Mouse (Mus musculus): Measurements from ENCODE around the gene Prcc. TPM values are rescaled to one million over a fixed set of nuclear protein-coding genes. Genes with fewer than 3 reads are reported as not detected.

Prcc gene
- 10 to 100 TPM; 49.9 to 54.9 TPM for total RNA-seq (2021)
- long read RNA-seq, experiment 1, transcript Prcc-201 (7 exons, 2,099 nt): major isoform, 11 of 24 reads
- long read RNA-seq, experiment 1, partial matches to known transcripts: 11 of 24 reads
- long read RNA-seq, experiment 1, other reads (novel, unspliced or antisense): 2 of 24 reads
- long read RNA-seq, experiment 2, transcript Prcc-201 (7 exons, 2,099 nt): major isoform, 19 of 21 reads
- long read RNA-seq, experiment 2, partial matches to known transcripts: 2 of 21 reads
- long read RNA-seq, experiment 2, other reads (novel, unspliced or antisense): 0 of 21 reads

- peak; percentile 88 for DNase-seq
Measured at GRCm38 (mm10) chr3:87885281-87886003, at the start of gene Prcc. TSS of gene Prcc (minus strand) at chr3:87885608.

- no peak for DNase-seq
Measured at GRCm38 (mm10) chr3:87935201-87935600, 49.8 kb upstream of the Prcc start.

- DNase-seq: no peak
Measured at GRCm38 (mm10) chr3:87934501-87934900, 49.1 kb upstream of the Prcc start.

GRCm38 (mm10) chr3:87934026-87934425 lies 48.6 kb upstream of the Prcc start:
- no peak for DNase-seq

GRCm38 (mm10) chr3:87930078-87930795 lies 44.8 kb upstream of the Prcc start, which contains the start of the genes Isg20l2 and Rrnad1:
TSS of gene Isg20l2 (plus strand) at chr3:87930314.
TSS of gene Rrnad1 (minus strand) at chr3:87930717.
- DNase-seq: peak; percentile 98

GRCm38 (mm10) chr3:87929341-87930077 lies 44.1 kb upstream of the Prcc start:
- DNase-seq: no peak

DNA sequence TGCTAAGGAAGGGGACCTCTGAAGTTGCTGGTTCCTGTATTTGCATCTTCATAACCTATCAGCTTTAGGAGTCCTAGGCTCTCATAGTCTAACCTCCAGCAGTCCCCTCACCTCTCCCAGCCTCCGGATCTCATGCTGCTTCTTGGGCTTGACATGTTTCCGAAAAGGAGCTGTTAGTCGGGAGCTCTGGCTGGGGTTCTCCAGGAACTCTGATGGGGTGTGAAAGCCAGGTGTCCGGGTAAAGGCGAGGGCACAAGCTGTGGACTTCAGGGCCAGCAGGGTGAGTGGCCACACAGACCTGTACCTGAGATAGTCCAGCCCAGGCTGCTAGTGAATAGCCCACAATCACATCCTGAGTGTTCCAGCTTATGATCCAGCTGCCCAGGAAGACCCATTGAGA lies 42.0 kb upstream of the Prcc start:
- DNase-seq: no peak

GRCm38 (mm10) chr3:87924996-87925395 lies 39.6 kb upstream of the Prcc start:
- peak; percentile 52 for DNase-seq

DNA sequence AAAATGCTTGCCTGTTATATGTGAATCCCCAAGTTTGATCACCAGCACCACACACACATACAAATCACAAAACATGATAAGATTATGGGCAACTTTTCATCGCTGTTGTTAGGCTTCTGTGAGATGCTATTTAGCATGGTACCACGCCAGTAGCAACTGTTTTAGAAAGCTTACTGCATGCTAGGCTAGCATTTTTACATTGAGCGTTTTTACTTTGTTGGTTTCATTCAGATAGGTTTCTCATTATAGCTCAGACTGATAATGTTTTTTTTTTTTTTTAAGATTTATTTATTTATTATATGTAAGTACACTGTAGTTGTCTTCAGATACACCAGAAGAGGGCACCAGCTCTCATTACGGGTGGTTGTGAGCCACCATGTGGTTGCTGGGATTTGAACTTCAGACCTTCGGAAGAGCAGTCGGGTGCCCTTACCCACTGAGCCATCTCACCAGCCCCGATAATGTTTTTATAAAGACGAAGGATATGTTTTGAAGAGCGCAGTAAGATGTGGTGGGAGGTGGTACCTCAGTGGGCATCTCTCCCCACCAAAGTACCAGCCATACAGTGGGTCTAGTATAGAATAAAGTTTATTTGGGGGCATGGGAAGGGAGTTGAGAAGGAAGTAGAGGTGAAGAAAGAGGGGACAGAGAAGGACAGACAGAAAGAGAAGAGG lies 35.0 kb upstream of the Prcc start:
- no peak for DNase-seq

DNA sequence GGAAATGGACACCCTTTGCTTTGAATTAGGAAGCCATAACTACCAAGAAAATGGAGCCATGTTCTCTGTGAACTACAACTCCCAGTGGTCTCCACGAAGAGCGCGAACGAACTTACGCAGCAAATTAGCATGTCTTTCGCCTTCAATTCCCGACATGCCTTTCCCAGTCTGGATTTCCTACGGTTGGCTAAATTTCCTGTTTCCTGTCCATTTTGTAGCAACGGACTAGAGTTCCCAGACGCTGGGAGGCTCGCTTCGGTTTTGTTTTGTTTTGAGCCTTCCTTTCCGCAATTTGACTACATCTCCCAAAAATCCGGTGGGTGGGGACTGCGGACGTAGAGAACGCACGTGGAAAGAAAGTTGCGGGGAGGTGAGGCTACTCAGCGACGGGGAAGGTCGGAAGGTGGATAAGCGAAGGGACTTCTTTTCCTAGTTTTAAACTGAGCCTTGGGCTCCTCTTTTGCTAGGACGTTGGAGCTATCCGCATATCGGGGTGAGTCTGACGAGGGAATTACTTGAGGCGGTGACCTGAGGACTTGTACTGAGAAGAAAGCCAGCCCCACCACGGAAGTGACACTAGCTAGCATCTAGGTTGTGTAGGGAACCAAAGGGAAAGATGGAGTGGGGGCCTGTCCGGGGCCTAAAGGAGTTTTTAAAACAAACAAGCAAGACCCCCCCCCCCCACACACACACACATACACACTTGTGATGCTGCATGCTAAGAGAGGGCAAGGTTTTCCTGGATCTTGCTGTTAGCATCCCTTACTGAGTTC lies 34.1 kb upstream of the Prcc start, which contains the start of gene Mrpl24:
Gene Mrpl24 (plus strand): TSS at position 171 of the 773 bp plus-strand sequence.
- DNase-seq: peak; percentile 80

DNA sequence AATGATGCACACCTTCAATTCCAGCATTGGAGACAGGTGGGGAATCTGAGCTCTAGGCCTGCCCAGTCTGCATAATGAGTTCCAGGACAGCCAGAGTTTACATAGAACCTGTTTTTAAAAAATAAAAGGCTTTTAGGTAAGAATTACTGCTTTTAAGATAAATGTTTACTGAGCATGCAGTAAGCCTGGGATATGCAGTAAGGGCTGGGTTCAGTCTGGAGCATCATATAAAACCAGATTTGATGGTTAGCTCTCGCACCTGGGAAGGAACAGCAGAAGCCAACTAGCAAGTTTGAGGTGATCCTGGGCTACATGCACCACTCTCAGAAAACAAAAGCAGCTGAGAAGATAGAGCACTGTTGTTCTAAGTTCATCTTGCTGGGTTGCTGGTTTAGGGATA lies 33.1 kb upstream of the Prcc start:
- no peak for DNase-seq

- no peak for DNase-seq
Measured at GRCm38 (mm10) chr3:87916990-87917389, 31.6 kb upstream of the Prcc start.

DNA sequence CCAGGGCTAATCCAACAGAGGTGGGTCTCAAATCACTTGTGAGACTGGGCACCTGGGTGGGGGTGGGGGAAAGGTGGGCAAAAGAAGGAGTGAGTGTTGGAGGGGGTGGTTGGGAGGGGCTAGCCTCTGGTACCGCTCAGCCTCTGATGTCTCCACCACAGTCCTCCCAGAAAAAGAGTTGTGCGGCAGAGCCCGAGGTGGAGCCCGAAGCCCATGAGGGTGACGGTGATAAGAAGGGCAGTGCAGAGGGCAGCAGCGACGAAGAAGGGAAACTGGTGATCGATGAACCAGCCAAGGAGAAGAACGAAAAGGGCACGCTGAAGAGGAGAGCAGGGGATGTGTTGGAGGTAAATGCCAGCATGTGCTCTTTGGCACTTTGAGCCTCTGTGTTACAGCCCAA lies 28.5 kb upstream of the Prcc start:
- no peak for DNase-seq

GRCm38 (mm10) chr3:87913491-87913890 lies 28.1 kb upstream of the Prcc start:
- no peak for DNase-seq

GRCm38 (mm10) chr3:87910573-87911141 lies 25.2 kb upstream of the Prcc start:
- peak; percentile 86 for DNase-seq

DNA sequence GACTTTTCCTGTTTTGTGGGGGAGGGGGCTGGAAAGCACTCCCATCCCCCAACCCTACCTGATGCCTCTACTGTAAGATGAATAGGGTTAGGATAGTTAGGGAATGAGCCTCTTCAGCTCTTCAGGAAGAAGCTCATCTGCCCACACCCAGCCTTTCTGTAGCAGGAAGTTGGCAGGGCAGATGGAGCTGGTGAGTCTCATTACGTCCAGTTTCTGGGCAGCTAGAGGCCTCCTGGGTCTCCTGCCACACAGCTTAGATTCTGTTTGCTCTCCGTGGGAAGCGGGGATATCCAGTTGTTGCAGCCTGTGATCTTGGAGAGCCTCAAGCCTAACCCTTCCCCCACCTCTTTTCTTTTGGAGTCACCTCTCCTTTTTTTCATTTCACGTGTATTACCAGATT lies 24.5 kb upstream of the Prcc start:
- DNase-seq: peak; percentile 39

DNA sequence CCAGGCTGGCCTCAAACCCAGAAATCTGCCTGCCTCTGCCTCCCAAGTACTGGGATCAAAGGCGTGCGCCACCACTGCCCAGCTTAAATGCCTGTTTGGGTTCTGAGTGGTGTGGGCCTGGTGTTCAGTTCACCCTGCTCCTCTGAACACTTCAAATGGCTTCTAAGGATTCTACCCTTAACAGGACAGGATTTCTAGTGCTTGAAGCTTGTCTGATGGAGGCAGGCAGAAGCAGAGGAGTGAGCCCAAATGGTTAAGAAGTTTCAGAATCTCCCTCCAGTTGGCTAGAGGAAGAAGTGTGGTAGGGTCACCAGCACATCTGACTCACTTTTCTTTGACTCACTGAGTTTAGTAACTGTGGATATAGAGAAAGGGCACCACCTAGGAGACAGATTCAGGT lies 24.0 kb upstream of the Prcc start:
- no peak for DNase-seq

- DNase-seq: no peak
Measured at GRCm38 (mm10) chr3:87907906-87908305, 22.5 kb upstream of the Prcc start.

DNA sequence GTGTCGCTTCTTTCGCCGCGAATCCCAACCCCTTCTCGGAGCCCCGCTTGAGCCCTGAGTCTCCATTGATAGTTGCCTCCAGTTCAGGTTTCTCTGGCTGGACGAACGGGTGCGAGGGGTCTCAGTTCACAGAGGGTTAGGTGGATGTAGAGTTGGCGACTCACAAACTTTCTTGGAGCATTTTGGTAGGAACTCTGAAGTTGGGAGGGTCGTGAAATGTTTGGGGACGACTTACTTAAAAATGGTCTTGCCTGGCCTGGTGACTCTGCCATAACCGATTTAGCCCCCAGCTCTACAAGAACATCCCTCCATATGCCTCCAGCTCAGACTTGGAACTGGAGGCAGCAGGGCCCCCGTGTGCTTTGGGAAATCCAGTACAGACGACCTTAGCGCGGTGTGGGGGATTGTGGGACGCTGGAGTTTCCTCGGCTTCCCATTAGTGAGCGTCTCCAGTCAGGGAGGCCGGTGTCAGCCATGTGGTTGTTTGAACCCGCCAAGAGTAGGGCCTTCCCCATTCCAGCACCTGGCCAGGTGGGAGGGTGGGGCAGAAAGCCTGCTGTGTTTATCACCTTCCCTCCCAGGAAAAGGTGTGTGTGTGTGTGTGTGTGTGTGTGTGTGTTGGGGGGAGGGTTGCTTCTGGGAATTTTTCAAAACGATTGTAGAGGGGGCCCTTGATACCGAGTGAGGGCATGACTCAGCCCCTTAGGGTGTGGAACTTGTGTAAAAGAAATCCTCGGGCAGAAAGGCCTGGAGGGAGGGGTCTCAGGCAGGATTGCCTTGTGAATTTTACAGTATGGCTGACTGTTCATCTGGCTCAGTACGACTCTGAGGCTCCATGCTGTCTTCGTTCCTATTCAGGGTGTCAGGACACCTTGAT lies 21.8 kb upstream of the Prcc start:
- peak; percentile 54 for DNase-seq
